Mouse (Mus musculus): ENCODE measurements around the gene Hes5.

DNA sequence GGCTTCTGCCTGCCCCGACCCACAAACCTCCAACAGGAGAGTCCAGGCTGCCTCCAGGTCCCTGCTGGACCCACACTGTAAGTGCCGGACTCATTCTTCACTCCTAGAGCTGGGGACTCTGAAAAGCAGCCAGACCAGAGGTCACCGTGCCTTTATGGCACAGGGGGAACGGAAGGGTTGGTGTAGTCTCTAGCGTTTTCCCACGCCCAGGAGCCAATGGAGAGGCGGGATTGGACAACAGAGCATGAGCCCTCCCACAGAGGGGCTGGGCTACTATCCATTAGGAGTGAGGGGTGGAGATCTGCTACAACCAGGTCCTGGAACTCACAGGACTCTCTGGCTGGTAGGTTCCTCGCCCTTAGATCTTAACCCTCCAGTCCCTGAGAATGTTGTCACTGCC is 14.4 kb upstream of the Hes5 start:
- TF ChIP-seq CTCF (IDR thresholded peaks at IDR 0.05; ENCODE audit: low read depth), result no peak
- TF ChIP-seq EP300 (IDR thresholded peaks at IDR 0.05; ENCODE audit: low read depth), result no peak

Measured in liver, postnatal 0 days (tissue).